Mouse (Mus musculus): ENCODE data around the gene Dus1l. TPM values are rescaled to one million over a fixed set of nuclear protein-coding genes. Genes with fewer than 3 reads are reported as not detected.
"Not testable (repeated sequence)": the region's sequence is repeated elsewhere in the genome, so short reads cannot be mapped to it uniquely, and the experiment has no call there.

The Dus1l gene
- polyA plus RNA-seq, 1 experiment from 2014 or later = 88.8 TPM

GRCm38 (mm10) chr11:120783426-120784063 lies 12.7 kb downstream of the Dus1l start:
- H3K27ac ChIP-seq = peak overlapping the region; percentile 91
- no peak for DNase-seq (ENCODE audit: low spot score)
- peaks cover 46% of the 10 kb centered on the region for H3K36me3 ChIP-seq

GRCm38 (mm10) chr11:120781361-120781760 lies 14.8 kb downstream of the Dus1l start:
- Histone ChIP-seq H3K4me1 (peaks cover 25% of the 10 kb centered on the region), H3K27me3 (ENCODE audit: insufficient read depth, poor library complexity, severe bottlenecking) (peaks cover 17% of the 10 kb centered on the region), H3K36me3 (peaks cover 24% of the 10 kb centered on the region)
- DNase-seq (ENCODE audit: low spot score); H3K9me3 ChIP-seq; H3K27ac ChIP-seq; H3K4me3 ChIP-seq: not testable (repeated sequence)
- WGBS = 92% methylated on average over 6 of the region's 6 CpGs

More at GRCm38 (mm10) chr11:120783426-120784063, 12.7 kb downstream of the Dus1l start:
- H3K27me3 ChIP-seq (ENCODE audit: insufficient read depth, poor library complexity, severe bottlenecking) = peaks cover 17% of the 10 kb centered on the region
- peak overlapping the region; percentile 94 for H3K4me3 ChIP-seq
- H3K9me3 ChIP-seq = no peaks in the 10 kb centered on the region
- 2% methylated on average over 42 of the region's 42 CpGs for WGBS
- H3K4me1 ChIP-seq = peaks cover 25% of the 10 kb centered on the region

- no peak for DNase-seq (ENCODE audit: low spot score)
- WGBS = 76% methylated on average over 1 of the region's 1 CpGs
- no peak overlapping the region for H3K27ac ChIP-seq
- H3K9me3 ChIP-seq = no peaks in the 10 kb centered on the region
- peaks cover 21% of the 10 kb centered on the region for H3K4me1 ChIP-seq
- H3K36me3 ChIP-seq = peaks cover 17% of the 10 kb centered on the region
- no peak overlapping the region for H3K4me3 ChIP-seq
- peaks cover 17% of the 10 kb centered on the region for H3K27me3 ChIP-seq (ENCODE audit: insufficient read depth, poor library complexity, severe bottlenecking)
Observed at GRCm38 (mm10) chr11:120779876-120780275, 16.3 kb downstream of the Dus1l start.

GRCm38 (mm10) chr11:120777123-120777522 lies 19.1 kb downstream of the Dus1l start:
- Histone ChIP-seq H3K4me1 (0 out of 2 replicates have a peak, but pooled peaks cover 4% of the 10 kb centered on the region), H3K4me3 (no peak overlapping the region), H3K9me3 (no peaks in the 10 kb centered on the region), H3K27me3 (ENCODE audit: insufficient read depth, poor library complexity, severe bottlenecking) (peaks cover 4% of the 10 kb centered on the region; the same call in 1 of the 2 replicates), H3K27ac (no peak overlapping the region), H3K36me3 (peaks cover 15% of the 10 kb centered on the region)
- 31% methylated on average over 6 of the region's 6 CpGs for WGBS
- no peak for DNase-seq (ENCODE audit: low spot score)

GRCm38 (mm10) chr11:120775774-120776469 lies 20.3 kb downstream of the Dus1l start:
- peak; percentile 94 for DNase-seq (ENCODE audit: low spot score)
- H3K4me1 ChIP-seq = 0 out of 2 replicates have a peak, but pooled peaks cover 4% of the 10 kb centered on the region
- WGBS = 27% methylated on average over 15 of the region's 15 CpGs
- H3K36me3 ChIP-seq = peaks cover 6% of the 10 kb centered on the region
- H3K27ac ChIP-seq = no peak overlapping the region
- H3K4me3 ChIP-seq = 0 out of 2 replicates have a peak overlapping the region, but pooled peaks have one; percentile 18
- H3K27me3 ChIP-seq (ENCODE audit: insufficient read depth, poor library complexity, severe bottlenecking) = no peaks in the 10 kb centered on the region
- H3K9me3 ChIP-seq = no peaks in the 10 kb centered on the region

GRCm38 (mm10) chr11:120773463-120774190 lies 22.6 kb downstream of the Dus1l start:
- DNase-seq (ENCODE audit: low spot score) = no peak
- Histone ChIP-seq H3K4me1 (0 out of 2 replicates have a peak, but pooled peaks cover 4% of the 10 kb centered on the region), H3K36me3 (no peaks in the 10 kb centered on the region), H3K9me3 (no peaks in the 10 kb centered on the region), H3K4me3 (no peak overlapping the region), H3K27me3 (ENCODE audit: insufficient read depth, poor library complexity, severe bottlenecking) (no peaks in the 10 kb centered on the region), H3K27ac (no peak overlapping the region)
- 83% methylated on average over 7 of the region's 7 CpGs for WGBS

GRCm38 (mm10) chr11:120772749-120773148 lies 23.5 kb downstream of the Dus1l start:
- Histone ChIP-seq H3K4me3 (no peak overlapping the region), H3K9me3 (no peaks in the 10 kb centered on the region), H3K4me1 (0 out of 2 replicates have a peak, but pooled peaks cover 4% of the 10 kb centered on the region), H3K27ac (no peak overlapping the region), H3K27me3 (ENCODE audit: insufficient read depth, poor library complexity, severe bottlenecking) (peaks cover 6% of the 10 kb centered on the region; the same call in 1 of the 2 replicates), H3K36me3 (no peaks in the 10 kb centered on the region)
- DNase-seq (ENCODE audit: low spot score) = no peak
- 68% methylated on average over 3 of the region's 3 CpGs for WGBS

- WGBS = 70% methylated on average over 1 of the region's 1 CpGs
- H3K27me3 ChIP-seq (ENCODE audit: insufficient read depth, poor library complexity, severe bottlenecking) = peaks cover 28% of the 10 kb centered on the region
- H3K4me1 ChIP-seq = no peaks in the 10 kb centered on the region
- no peak overlapping the region for H3K4me3 ChIP-seq
- H3K27ac ChIP-seq = no peak overlapping the region
- no peaks in the 10 kb centered on the region for H3K36me3 ChIP-seq
- H3K9me3 ChIP-seq = no peaks in the 10 kb centered on the region
- no peak for DNase-seq (ENCODE audit: low spot score)
Observed at GRCm38 (mm10) chr11:120768206-120768605, 28.0 kb downstream of the Dus1l start.

GRCm38 (mm10) chr11:120767023-120767422 lies 29.2 kb downstream of the Dus1l start:
- DNase-seq (ENCODE audit: low spot score) = not testable (repeated sequence)

GRCm38 (mm10) chr11:120763121-120763999 lies 32.8 kb downstream of the Dus1l start:
- H3K9me3 ChIP-seq; H3K27ac ChIP-seq; H3K4me1 ChIP-seq; DNase-seq (ENCODE audit: low spot score); H3K36me3 ChIP-seq: not testable (repeated sequence)
- WGBS = 3% methylated on average over 5 of the region's 23 CpGs
- Histone ChIP-seq H3K4me3 (peak overlapping the region; percentile 36), H3K27me3 (ENCODE audit: insufficient read depth, poor library complexity, severe bottlenecking) (peaks cover 41% of the 10 kb centered on the region)

More at GRCm38 (mm10) chr11:120767023-120767422, 29.2 kb downstream of the Dus1l start:
- WGBS = 59% methylated on average over 4 of the region's 7 CpGs
- not testable (repeated sequence) for H3K9me3 ChIP-seq, H3K27ac ChIP-seq, H3K4me1 ChIP-seq, H3K36me3 ChIP-seq, H3K4me3 ChIP-seq
- H3K27me3 ChIP-seq (ENCODE audit: insufficient read depth, poor library complexity, severe bottlenecking) = peaks cover 34% of the 10 kb centered on the region

GRCm38 (mm10) chr11:120762672-120763041 lies 33.5 kb downstream of the Dus1l start, which contains the start of gene Hmga1b:
Hmga1b (plus strand) TSS chr11:120762794.
- not testable (repeated sequence) for H3K4me1 ChIP-seq; DNase-seq (ENCODE audit: low spot score); H3K36me3 ChIP-seq
- WGBS = 12% methylated on average over 14 of the region's 14 CpGs
- H3K4me3 ChIP-seq = peak within 1 kb of the TSS; percentile 36
- peak within 1 kb of the TSS; percentile 44; the same call in 1 of the 2 replicates for H3K27ac ChIP-seq
- H3K9me3 ChIP-seq = peaks cover 13% of the 10 kb centered on the region
- peaks cover 38% of the 10 kb centered on the region for H3K27me3 ChIP-seq (ENCODE audit: insufficient read depth, poor library complexity, severe bottlenecking)

All from heart, embryonic 10.5 days (tissue).